Mouse (Mus musculus) embryo, embryonic 11.5 days (tissue): Measurements from ENCODE around the gene Wfdc15b.
"Not testable (repeated sequence)": the region's sequence is repeated elsewhere in the genome, so short reads cannot be mapped to it uniquely, and the experiment has no call there.

Source experiments
- DNase-seq: peaks from one replicate; pipeline ENCODE4 v3.0.0-alpha.2; 2012; ENCODE audit warnings: low read depth, low spot score

The Wfdc15b gene

GRCm38 (mm10) chr2:164221522-164221921 lies at the start of gene Wfdc15b:
Wfdc15b (minus strand) TSS chr2:164221660.
- no peak for DNase-seq

- not testable (repeated sequence) for DNase-seq
Measured at GRCm38 (mm10) chr2:164256540-164256939, 35.1 kb upstream of the Wfdc15b start, which contains the start of gene Svs3b. Svs3b (minus strand) TSS chr2:164256640.

GRCm38 (mm10) chr2:164238366-164238765 lies 16.9 kb upstream of the Wfdc15b start, which contains the start of gene Svs2:
Svs2 (minus strand) TSS chr2:164238466.
- no peak for DNase-seq

- DNase-seq = no peak
Measured at GRCm38 (mm10) chr2:164232671-164233070, 11.2 kb upstream of the Wfdc15b start.

- no peak for DNase-seq
Measured at GRCm38 (mm10) chr2:164228361-164229070, 7.1 kb upstream of the Wfdc15b start.

- no peak for DNase-seq
Measured at GRCm38 (mm10) chr2:164219295-164219694, 2.2 kb downstream of the Wfdc15b start.

GRCm38 (mm10) chr2:164212711-164213110 lies 8.7 kb downstream of the Wfdc15b start:
- no peak for DNase-seq

- DNase-seq = no peak
Measured at GRCm38 (mm10) chr2:164210892-164211291, 10.6 kb downstream of the Wfdc15b start.

- no peak for DNase-seq
Measured at GRCm38 (mm10) chr2:164206676-164207075, 14.8 kb downstream of the Wfdc15b start.

GRCm38 (mm10) chr2:164206011-164206410 lies 15.4 kb downstream of the Wfdc15b start:
- DNase-seq = not testable (repeated sequence)

GRCm38 (mm10) chr2:164199626-164200327 lies 21.7 kb downstream of the Wfdc15b start, which contains the start of gene Wfdc15a:
Wfdc15a (minus strand) TSS chr2:164200130.
- DNase-seq = no peak

GRCm38 (mm10) chr2:164196700-164196990 lies 24.8 kb downstream of the Wfdc15b start:
- no peak for DNase-seq

- no peak for DNase-seq
Measured at GRCm38 (mm10) chr2:164195971-164196699, 25.3 kb downstream of the Wfdc15b start.

GRCm38 (mm10) chr2:164194959-164195630 lies 26.4 kb downstream of the Wfdc15b start:
- no peak for DNase-seq

- no peak for DNase-seq
Measured at GRCm38 (mm10) chr2:164192279-164192678, 29.2 kb downstream of the Wfdc15b start.

GRCm38 (mm10) chr2:164190576-164190975 lies 30.9 kb downstream of the Wfdc15b start, which contains the start of gene Wfdc12:
Wfdc12 (minus strand) TSS chr2:164190608.
- DNase-seq = no peak

- DNase-seq = no peak
Measured at GRCm38 (mm10) chr2:164188722-164189121, 32.7 kb downstream of the Wfdc15b start.

- DNase-seq = no peak
Measured at GRCm38 (mm10) chr2:164184145-164184719, 37.2 kb downstream of the Wfdc15b start.

GRCm38 (mm10) chr2:164183340-164183739 lies 38.1 kb downstream of the Wfdc15b start:
- DNase-seq = no peak

GRCm38 (mm10) chr2:164182692-164183255 lies 38.7 kb downstream of the Wfdc15b start, which contains the start of gene Wfdc5:
Wfdc5 (minus strand) TSS chr2:164182742.
- DNase-seq = no peak

GRCm38 (mm10) chr2:164180770-164181169 lies 40.7 kb downstream of the Wfdc15b start:
- DNase-seq = no peak
